Mouse (Mus musculus): ENCODE measurements around the gene Grid1. TPM values are rescaled to one million over a fixed set of nuclear protein-coding genes. Genes with fewer than 3 reads are reported as not detected.

The Grid1 gene
- total RNA-seq, 2 experiments from 2014 or later: 52.6 to 53.9 TPM

GRCm38 (mm10) chr14:35167451-35167850 is 347.5 kb downstream of the Grid1 start:
- DNase-seq (ENCODE audit: extremely low spot score in 1 of 2, low spot score in 1 of 2): no peak

GRCm38 (mm10) chr14:35173861-35174260 is 354.0 kb downstream of the Grid1 start:
- no peak for DNase-seq (ENCODE audit: extremely low spot score in 1 of 2, low spot score in 1 of 2)

- no peak for DNase-seq (ENCODE audit: extremely low spot score in 1 of 2, low spot score in 1 of 2)
Measured at GRCm38 (mm10) chr14:35176021-35176420, 356.1 kb downstream of the Grid1 start.

GRCm38 (mm10) chr14:35179076-35179475 is 359.2 kb downstream of the Grid1 start:
- DNase-seq (ENCODE audit: extremely low spot score in 1 of 2, low spot score in 1 of 2): no peak

GRCm38 (mm10) chr14:35185399-35185798 is 365.5 kb downstream of the Grid1 start:
- no peak for DNase-seq (ENCODE audit: extremely low spot score in 1 of 2, low spot score in 1 of 2)

- DNase-seq (ENCODE audit: extremely low spot score in 1 of 2, low spot score in 1 of 2): no peak
Measured at GRCm38 (mm10) chr14:35192256-35192655, 372.3 kb downstream of the Grid1 start.

- DNase-seq (ENCODE audit: extremely low spot score in 1 of 2, low spot score in 1 of 2): no peak
Measured at GRCm38 (mm10) chr14:35197371-35197770, 377.5 kb downstream of the Grid1 start.

GRCm38 (mm10) chr14:35198447-35198846 is 378.5 kb downstream of the Grid1 start:
- DNase-seq (ENCODE audit: extremely low spot score in 1 of 2, low spot score in 1 of 2): no peak

GRCm38 (mm10) chr14:35198899-35199298 is 379.0 kb downstream of the Grid1 start:
- DNase-seq (ENCODE audit: extremely low spot score in 1 of 2, low spot score in 1 of 2): no peak

- DNase-seq (ENCODE audit: extremely low spot score in 1 of 2, low spot score in 1 of 2): no peak
Measured at GRCm38 (mm10) chr14:35209444-35209843, 389.5 kb downstream of the Grid1 start.

GRCm38 (mm10) chr14:35219021-35219420 is 399.1 kb downstream of the Grid1 start:
- DNase-seq (ENCODE audit: extremely low spot score in 1 of 2, low spot score in 1 of 2): no peak

- DNase-seq (ENCODE audit: extremely low spot score in 1 of 2, low spot score in 1 of 2): no peak
Measured at GRCm38 (mm10) chr14:35222196-35222595, 402.3 kb downstream of the Grid1 start.

- DNase-seq (ENCODE audit: extremely low spot score in 1 of 2, low spot score in 1 of 2): no peak
Measured at GRCm38 (mm10) chr14:35227581-35227980, 407.7 kb downstream of the Grid1 start.

GRCm38 (mm10) chr14:35231384-35231783 is 411.5 kb downstream of the Grid1 start:
- DNase-seq (ENCODE audit: extremely low spot score in 1 of 2, low spot score in 1 of 2): no peak

GRCm38 (mm10) chr14:35242882-35243281 is 423.0 kb downstream of the Grid1 start:
- no peak for DNase-seq (ENCODE audit: extremely low spot score in 1 of 2, low spot score in 1 of 2)

- DNase-seq (ENCODE audit: extremely low spot score in 1 of 2, low spot score in 1 of 2): no peak
Measured at GRCm38 (mm10) chr14:35244776-35245548, 425.1 kb downstream of the Grid1 start.

GRCm38 (mm10) chr14:35250412-35250811 is 430.5 kb downstream of the Grid1 start:
- no peak for DNase-seq (ENCODE audit: extremely low spot score in 1 of 2, low spot score in 1 of 2)

GRCm38 (mm10) chr14:35254477-35254876 is 434.6 kb downstream of the Grid1 start:
- DNase-seq (ENCODE audit: extremely low spot score in 1 of 2, low spot score in 1 of 2): no peak

GRCm38 (mm10) chr14:35270260-35270659 is 450.4 kb downstream of the Grid1 start:
- DNase-seq (ENCODE audit: extremely low spot score in 1 of 2, low spot score in 1 of 2): no peak

- no peak for DNase-seq (ENCODE audit: extremely low spot score in 1 of 2, low spot score in 1 of 2)
Measured at GRCm38 (mm10) chr14:35309201-35309600, 489.3 kb downstream of the Grid1 start.

GRCm38 (mm10) chr14:35313380-35314299 is 493.7 kb downstream of the Grid1 start:
- DNase-seq (ENCODE audit: extremely low spot score in 1 of 2, low spot score in 1 of 2): no peak

All from layer of hippocampus, postnatal 25 days (tissue).